Mouse (Mus musculus) heart, embryonic 14.5 days (tissue): Measurements from ENCODE around the gene Nsmce1. TPM values are rescaled to one million over a fixed set of nuclear protein-coding genes. Genes with fewer than 3 reads are reported as not detected.
A peak's percentile ranks its signal among the peaks of the same experiment; 100 is the strongest.

Experiments used
- ATAC-seq: fragments of 200-750 bp; cut with Nextera tagmentation; 2 replicates; pipeline ENCODE4 v1.8.0; 2017; ENCODE audit warnings: low read depth, moderate TSS enrichment; ENCODE audit not compliant: insufficient number of reproducible peaks, insufficient read depth, low FRiP score
- H3K27ac ChIP-seq, 2 experiments: fragments of 200-500 bp in 1 of 2; fragments of 300-500 bp in 1 of 2; sonication (generic) in 1 of 2; replicated peaks in 1 of 2; 2 replicates each; pipeline ENCODE4 v1.5.1; 2012 to 2014; ENCODE audit warnings: low read depth in 2 of 2, low read length in 2 of 2, control low read depth in 1 of 2, mild to moderate bottlenecking in 1 of 2, mixed read lengths in 1 of 2; ENCODE audit not compliant: control insufficient read depth in 1 of 2, insufficient read depth in 1 of 2
- H3K27me3 ChIP-seq: fragments of 300-500 bp; sonication (generic); 2 replicates; pipeline ENCODE4 v1.6.1; 2014; ENCODE audit warnings: mild to moderate bottlenecking, low read length, control low read depth; ENCODE audit not compliant: control insufficient read depth, insufficient read depth
- H3K36me3 ChIP-seq: fragments of 300-500 bp; sonication (generic); 2 replicates; pipeline ENCODE4 v1.6.1; 2014; ENCODE audit warnings: mild to moderate bottlenecking, control low read depth, low read length, mixed read lengths; ENCODE audit not compliant: control insufficient read depth, insufficient read depth
- H3K4me1 ChIP-seq, 2 experiments: fragments of 200-500 bp in 1 of 2; fragments of 300-500 bp in 1 of 2; sonication (generic) in 1 of 2; 2 replicates each; pipeline ENCODE4 v1.6.1; 2012 to 2014; ENCODE audit warnings: low read length in 2 of 2, control low read depth in 1 of 2, mixed read lengths in 1 of 2; ENCODE audit not compliant: control insufficient read depth in 2 of 2, insufficient read depth in 2 of 2
- H3K4me2 ChIP-seq: fragments of 300-500 bp; sonication (generic); 2 replicates; pipeline ENCODE4 v1.6.1; 2014; ENCODE audit warnings: mild to moderate bottlenecking, low read length
- H3K4me3 ChIP-seq, 2 experiments: fragments of 200-500 bp in 1 of 2; fragments of 300-500 bp in 1 of 2; sonication (generic) in 1 of 2; 2 replicates each; pipeline ENCODE4 v1.5.1; 2012 to 2014; ENCODE audit warnings: low read length in 2 of 2, mild to moderate bottlenecking in 2 of 2, control low read depth in 1 of 2, low read depth in 1 of 2, moderate library complexity in 1 of 2; ENCODE audit not compliant: control insufficient read depth in 1 of 2, insufficient read depth in 1 of 2
- H3K9ac ChIP-seq: fragments of 300-500 bp; sonication (generic); 2 replicates; pipeline ENCODE4 v1.6.1; 2014; ENCODE audit warnings: mild to moderate bottlenecking, low read length
- H3K9me3 ChIP-seq: fragments of 300-500 bp; sonication (generic); 2 replicates; pipeline ENCODE4 v1.6.1; 2016; ENCODE audit warnings: low read length, control low read depth; ENCODE audit not compliant: control insufficient read depth
- WGBS: fragments of 180-500 bp; shearing (Covaris S2); extraction: QIAGEN DNeasy Blood & Tissue Kit; methylation state at CpG from one replicate; pipeline ENCODE4 v1.1.7; 2014; 5-methylcytosine and 5-hydroxymethylcytosine counted together
- polyA plus RNA-seq: library from polyadenylated mRNA; unstranded; fragments of >200 nt; fragmentation: Nextera tagmentation; extraction: Ambion mirVana; gene quantifications from 2 replicates; pipeline ENCODE4 v1.2.1, GENCODE M21; 2014

The Nsmce1 gene
- polyA plus RNA-seq: 101 and 120 TPM in 2 replicates

DNA sequence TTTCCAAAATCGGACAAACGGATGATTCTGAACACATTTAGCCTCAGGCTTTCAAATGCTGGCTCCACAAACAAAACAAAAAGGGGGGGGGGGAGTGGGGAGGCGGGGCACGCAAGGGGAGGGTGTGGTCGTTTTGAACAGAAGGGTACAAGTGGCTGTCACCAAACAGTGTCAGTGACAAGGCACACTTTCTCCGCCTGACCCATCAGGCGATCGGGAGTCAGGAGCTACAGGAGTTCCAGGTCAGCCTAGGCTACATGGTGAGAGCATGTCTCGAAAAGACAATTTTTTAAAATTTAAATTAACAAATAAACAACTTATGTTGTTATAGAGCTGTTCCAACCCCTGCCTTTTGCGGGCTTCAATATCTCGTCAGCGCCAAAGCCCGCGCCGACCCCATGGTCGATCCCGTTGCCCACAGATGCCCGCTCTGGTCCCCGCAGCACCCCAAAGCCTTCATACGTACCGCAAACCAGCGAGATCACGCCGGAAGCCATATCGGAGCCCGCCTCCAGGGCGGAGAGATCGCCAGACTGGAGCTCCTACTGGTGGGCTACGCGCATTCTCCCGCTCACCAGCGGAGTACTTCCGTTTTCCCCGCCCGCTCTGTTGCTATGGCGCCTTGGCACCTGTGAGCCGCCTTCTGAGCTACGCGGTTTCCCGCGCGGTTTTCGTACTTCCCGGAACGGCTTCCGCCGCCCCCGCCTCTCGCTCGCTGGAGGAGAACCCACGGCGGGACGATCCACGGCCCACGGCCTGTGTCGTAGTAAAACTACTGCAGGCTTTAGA lies at the start of gene Nsmce1:
Nsmce1 (minus strand) TSS at position 650 of the 789 bp plus-strand sequence.
- Histone ChIP-seq H3K27me3 (no peaks in the 10 kb centered on the region), H3K9ac (peak within 1 kb of the TSS; percentile 81), H3K36me3 (peaks cover 13% of the 10 kb centered on the region), H3K9me3 (no peaks in the 10 kb centered on the region), H3K27ac (peak within 1 kb of the TSS; percentile 70 to 76), H3K4me3 (peak within 1 kb of the TSS; percentile 59 to 72), H3K4me1 (peaks cover 8 to 10% of the 10 kb centered on the region in 2 experiments), H3K4me2 (peak within 1 kb of the TSS; percentile 67)
- ATAC-seq: peak; percentile 97
- under 1% methylated on average over 55 of the region's 56 CpGs for WGBS

DNA sequence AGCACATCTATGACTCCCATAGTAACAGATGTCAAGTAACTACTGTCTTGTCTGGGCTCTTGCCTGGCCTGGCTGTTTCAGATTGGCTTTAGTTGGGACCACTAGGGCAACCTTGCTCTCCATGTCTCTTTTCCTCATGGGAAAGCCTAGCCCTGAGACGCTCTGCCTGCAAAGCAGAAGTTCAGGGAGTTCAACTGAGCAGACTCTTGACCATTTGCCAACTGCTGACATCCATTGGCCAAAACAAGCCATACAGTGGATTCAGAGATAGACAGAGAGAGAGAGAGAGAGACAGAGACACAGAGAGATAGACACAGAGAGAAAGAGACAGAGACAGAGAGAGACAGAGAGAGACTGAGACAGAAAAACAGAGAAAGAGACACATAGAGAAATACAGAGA lies 49.6 kb upstream of the Nsmce1 start:
- 71% methylated on average over 1 of the region's 1 CpGs for WGBS
- Histone ChIP-seq H3K4me3 (no peak overlapping the region), H3K27ac (no peak overlapping the region), H3K27me3 (no peaks in the 10 kb centered on the region), H3K9ac (no peak overlapping the region), H3K4me1 (no peaks in the 10 kb centered on the region), H3K36me3 (no peaks in the 10 kb centered on the region), H3K4me2 (no peak overlapping the region), H3K9me3 (no peaks in the 10 kb centered on the region)
- no peak for ATAC-seq

DNA sequence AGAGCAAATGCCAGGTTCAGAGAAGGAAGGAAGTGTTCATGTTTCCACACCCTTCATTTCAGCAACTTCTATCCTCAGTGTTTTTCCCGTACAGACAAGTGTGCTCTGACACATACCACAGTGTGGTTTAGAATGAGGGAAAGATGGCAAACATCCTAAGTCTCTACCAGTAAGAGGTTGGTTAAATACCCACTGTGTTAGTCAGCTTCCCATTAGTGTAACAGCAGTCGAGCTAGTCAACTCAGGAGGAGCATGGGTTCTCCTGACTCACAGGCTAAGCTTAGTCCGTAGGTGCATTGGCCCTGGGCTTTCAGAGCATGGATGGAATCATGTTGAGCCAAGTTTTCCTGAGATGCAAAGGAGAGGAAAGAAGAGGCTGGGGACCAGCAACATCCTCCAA lies 48.0 kb upstream of the Nsmce1 start:
- Histone ChIP-seq H3K36me3 (no peaks in the 10 kb centered on the region), H3K4me3 (no peak overlapping the region), H3K4me2 (no peak overlapping the region), H3K9ac (no peak overlapping the region), H3K4me1 (no peaks in the 10 kb centered on the region), H3K27me3 (no peaks in the 10 kb centered on the region), H3K27ac (no peak overlapping the region), H3K9me3 (peaks cover 4% of the 10 kb centered on the region; the same call in 1 of the 2 replicates)
- WGBS: 80% methylated on average over 3 of the region's 3 CpGs
- ATAC-seq: no peak

DNA sequence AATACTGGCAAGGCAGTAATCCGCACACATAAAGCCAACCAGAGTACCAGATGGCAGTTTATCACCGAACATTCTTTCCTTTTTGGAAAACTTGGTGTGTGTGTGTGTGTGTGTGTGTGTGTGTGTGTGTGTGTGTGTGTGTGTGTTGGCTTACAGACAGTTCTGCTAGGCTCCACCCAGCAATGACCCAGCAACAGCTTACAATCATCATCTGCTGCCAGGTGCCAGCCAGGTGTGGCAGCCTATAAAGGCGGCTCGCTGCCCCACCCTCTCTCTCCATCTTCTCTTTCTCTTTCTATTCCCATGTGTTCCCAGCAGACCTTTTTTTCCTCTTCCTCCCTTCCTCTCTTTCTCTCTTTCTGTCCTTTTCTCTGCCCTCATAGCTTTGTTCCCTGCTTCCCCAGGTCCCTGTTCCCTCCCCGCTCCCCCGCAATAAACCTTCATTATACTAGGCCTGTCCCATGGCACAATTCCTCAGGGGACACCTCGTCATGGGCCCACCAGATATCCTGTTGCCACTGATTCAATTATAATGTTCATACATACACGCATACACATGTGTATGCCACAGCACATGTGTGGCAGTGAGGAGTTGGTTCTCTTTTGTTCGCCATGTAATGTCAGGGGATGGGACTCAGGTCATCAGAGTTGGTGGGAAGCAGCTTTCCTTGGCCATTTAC lies 36.6 kb upstream of the Nsmce1 start:
- Histone ChIP-seq H3K4me2 (no peak overlapping the region), H3K36me3 (no peaks in the 10 kb centered on the region), H3K9me3 (no peaks in the 10 kb centered on the region), H3K27ac (no peak overlapping the region), H3K27me3 (no peaks in the 10 kb centered on the region), H3K4me1 (no peaks in the 10 kb centered on the region), H3K9ac (no peak overlapping the region), H3K4me3 (no peak overlapping the region)
- 83% methylated on average over 9 of the region's 9 CpGs for WGBS
- no peak for ATAC-seq

DNA sequence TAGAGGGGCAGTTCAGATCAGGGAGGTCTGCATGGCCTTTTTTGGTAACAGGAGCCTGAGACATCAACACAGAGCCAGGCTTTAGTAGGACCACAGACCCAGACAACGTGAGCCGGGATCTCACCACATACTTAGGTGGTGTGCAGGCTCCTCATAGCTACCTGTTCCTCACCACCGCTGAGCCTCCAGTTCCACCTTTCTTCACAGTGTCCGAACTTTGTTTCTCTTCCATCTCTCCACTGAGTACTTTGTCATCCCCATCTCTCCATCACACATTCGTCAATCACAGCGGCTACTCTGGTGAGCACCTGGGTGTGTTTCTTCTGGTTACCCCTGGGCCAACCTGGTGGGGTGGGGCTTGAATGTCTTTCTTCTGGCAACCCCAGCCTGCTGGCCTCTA lies 35.8 kb upstream of the Nsmce1 start:
- Histone ChIP-seq H3K9me3 (no peaks in the 10 kb centered on the region), H3K36me3 (no peaks in the 10 kb centered on the region), H3K27ac (no peak overlapping the region), H3K4me1 (peaks cover 0 to 2% of the 10 kb centered on the region in 2 experiments; a peak in 1 of 4 replicates), H3K4me3 (no peak overlapping the region), H3K4me2 (no peak overlapping the region), H3K27me3 (no peaks in the 10 kb centered on the region), H3K9ac (no peak overlapping the region)
- no peak for ATAC-seq
- 79% methylated on average over 6 of the region's 6 CpGs for WGBS

DNA sequence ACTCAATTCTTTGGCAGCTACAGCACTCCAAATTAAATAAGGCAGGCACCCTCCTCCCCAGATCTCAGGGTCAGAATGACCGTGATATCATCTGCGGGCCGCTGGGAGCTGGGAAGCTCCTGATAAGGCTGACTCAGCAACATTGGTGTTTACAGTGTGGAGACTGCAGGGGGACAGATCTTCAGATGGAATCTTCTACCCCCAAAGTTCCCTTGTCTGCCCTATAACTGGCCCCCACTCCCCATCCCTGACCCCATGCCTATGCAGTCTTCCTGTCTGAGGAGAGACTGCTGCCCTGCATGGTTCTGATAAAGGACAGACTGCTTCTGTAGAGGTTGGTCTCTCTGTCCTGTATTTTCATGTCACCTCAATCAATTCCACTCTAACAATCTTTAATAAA lies 31.7 kb upstream of the Nsmce1 start:
- no peak overlapping the region for H3K4me3 ChIP-seq
- no peak for ATAC-seq
- no peak overlapping the region for H3K4me2 ChIP-seq
- no peaks in the 10 kb centered on the region for H3K36me3 ChIP-seq
- H3K27ac ChIP-seq: no peak overlapping the region
- no peaks in the 10 kb centered on the region for H3K9me3 ChIP-seq
- peaks cover 0 to 2% of the 10 kb centered on the region in 2 experiments; a peak in 1 of 4 replicates for H3K4me1 ChIP-seq
- no peaks in the 10 kb centered on the region for H3K27me3 ChIP-seq
- no peak overlapping the region for H3K9ac ChIP-seq
- WGBS: 26% methylated on average over 3 of the region's 3 CpGs

DNA sequence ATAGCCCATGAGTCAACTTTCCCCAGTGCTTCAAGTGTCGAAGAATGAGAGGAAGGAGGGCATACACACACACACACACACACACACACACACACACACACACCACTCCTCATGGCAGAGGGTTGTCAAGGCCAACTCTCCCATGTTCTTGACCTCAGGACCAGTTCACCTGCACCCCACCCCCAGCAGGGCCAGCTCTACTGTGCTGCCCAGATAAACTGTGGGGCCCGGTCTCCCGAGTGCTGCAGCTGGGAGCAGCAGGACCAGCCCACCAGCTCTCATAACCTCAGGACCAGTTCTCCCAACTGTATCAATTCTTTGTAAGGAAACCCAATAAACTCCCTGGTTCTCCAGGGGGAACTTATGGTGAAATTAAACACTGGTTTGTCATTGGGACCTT lies 28.3 kb upstream of the Nsmce1 start:
- Histone ChIP-seq H3K4me1 (peaks cover 0 to 2% of the 10 kb centered on the region in 2 experiments; a peak in 1 of 4 replicates), H3K9ac (no peak overlapping the region), H3K9me3 (no peaks in the 10 kb centered on the region), H3K4me3 (no peak overlapping the region), H3K27ac (no peak overlapping the region), H3K27me3 (no peaks in the 10 kb centered on the region), H3K36me3 (no peaks in the 10 kb centered on the region), H3K4me2 (no peak overlapping the region)
- WGBS: 74% methylated on average over 3 of the region's 3 CpGs
- ATAC-seq: no peak
